ENCODE assay signal across 24 mouse cellular contexts in genomic region chr7:51736285-51736684, GRCm38 (mm10).
DNase-seq lines count a peak whose midpoint lies in the region; ATAC-seq and TF ChIP-seq lines count a peak whose summit lies in the region.
"Had no signal": no experiment of that assay in that cellular context is flagged by ENCODE, and none has a peak within 500 bp of the region (broad histone marks: within the 10 kb centered on the region; RNA-seq: fewer than 3 reads in every experiment).

No protein-coding gene starts in this region.

- peaks cover 5% of the 10 kb centered on the region for H3K27me3 ChIP-seq in kidney, embryonic 15.5 days
- no peaks in the 10 kb centered on the region for H3K27me3 ChIP-seq in hindbrain, postnatal 0 days (ENCODE audit: insufficient read depth, low read length)
- H3K27me3 ChIP-seq in midbrain, postnatal 0 days (ENCODE audit: insufficient read depth, low read length): no peaks in the 10 kb centered on the region
- H3K27me3 ChIP-seq in forebrain, embryonic 11.5 days (ENCODE audit: control insufficient read depth, insufficient read depth, low read length): no peaks in the 10 kb centered on the region
- H3K27me3 ChIP-seq: embryonic facial prominence, embryonic 15.5 days; heart, embryonic 12.5 days; stomach, embryonic 15.5 days had no signal

- H3K4me3 ChIP-seq in kidney, embryonic 15.5 days (replicated peaks): no peak overlapping the region
- no peak overlapping the region for H3K4me3 ChIP-seq in hindbrain, postnatal 0 days (ENCODE audit: low read length)
- H3K4me3 ChIP-seq in midbrain, postnatal 0 days (ENCODE audit: low read depth, low read length): no peak overlapping the region
- H3K4me3 ChIP-seq in forebrain, embryonic 11.5 days (ENCODE audit: low read depth, low read length): no peak overlapping the region
- H3K4me3 ChIP-seq: embryonic facial prominence, embryonic 15.5 days; gastrocnemius, adult 2 months; heart, embryonic 12.5 days; myocyte; stomach, embryonic 15.5 days had no signal

- no peak for TF ChIP-seq POLR2A in brain, embryonic 14.5 days (IDR thresholded peaks at IDR 0.05; ENCODE audit: borderline replicate concordance, extremely low read depth, insufficient read depth, insufficient read length, poor library complexity, severe bottlenecking)

- DNase-seq in kidney, postnatal 10 days: no peak
- DNase-seq in brain, embryonic 14.5 days (ENCODE audit: low read depth): peak; percentile 51
- DNase-seq in hindbrain, postnatal 0 days (ENCODE audit: low spot score): no peak
- DNase-seq in midbrain, postnatal 0 days (ENCODE audit: low spot score): no peak
- no peak for DNase-seq in thymus, postnatal 4 days
- DNase-seq in forebrain, embryonic 11.5 days (ENCODE audit: low spot score): no peak
- no peak for DNase-seq in heart, postnatal 14 days
- DNase-seq: adrenal gland, postnatal 14 days; cerebellum, adult 11-12 months; cerebellum, postnatal 14 days; gastrocnemius, adult 2 months; heart, adult 11 months; kidney, adult 8-10 months; layer of hippocampus, postnatal 36 days; liver; thymus, adult 2 months had no signal

- no peak overlapping the region for H3K27ac ChIP-seq in kidney, embryonic 15.5 days
- peak overlapping the region; percentile 32; the same call in 1 of the 2 replicates for H3K27ac ChIP-seq in hindbrain, postnatal 0 days
- H3K27ac ChIP-seq in midbrain, postnatal 0 days (ENCODE audit: low read depth, low read length): peak overlapping the region; percentile 58
- no peak overlapping the region for H3K27ac ChIP-seq in forebrain, embryonic 11.5 days (ENCODE audit: low read depth, low read length)
- H3K27ac ChIP-seq: embryonic facial prominence, embryonic 15.5 days; gastrocnemius, adult 2 months; stomach, embryonic 15.5 days had no signal

- no peaks in the 10 kb centered on the region for H3K4me1 ChIP-seq in kidney, embryonic 15.5 days
- H3K4me1 ChIP-seq in hindbrain, postnatal 0 days (ENCODE audit: insufficient read depth, low read length): no peaks in the 10 kb centered on the region
- no peaks in the 10 kb centered on the region for H3K4me1 ChIP-seq in midbrain, postnatal 0 days (ENCODE audit: insufficient read depth, low read length)
- no peaks in the 10 kb centered on the region for H3K4me1 ChIP-seq in forebrain, embryonic 11.5 days (replicated peaks; ENCODE audit: control insufficient read depth, insufficient read depth, low read length)
- H3K4me1 ChIP-seq: embryonic facial prominence, embryonic 15.5 days; heart, embryonic 12.5 days; stomach, embryonic 15.5 days had no signal

- H3K36me3 ChIP-seq in kidney, embryonic 15.5 days: no peaks in the 10 kb centered on the region
- no peaks in the 10 kb centered on the region for H3K36me3 ChIP-seq in hindbrain, postnatal 0 days (ENCODE audit: insufficient read depth, low read length)
- H3K36me3 ChIP-seq in midbrain, postnatal 0 days (ENCODE audit: insufficient read depth, low read length): no peaks in the 10 kb centered on the region
- H3K36me3 ChIP-seq in forebrain, embryonic 11.5 days (ENCODE audit: control insufficient read depth, insufficient read depth, low read length): no peaks in the 10 kb centered on the region
- H3K36me3 ChIP-seq: embryonic facial prominence, embryonic 15.5 days; G1E; heart, embryonic 12.5 days; stomach, embryonic 15.5 days had no signal

- ATAC-seq in kidney, embryonic 15.5 days (replicated peaks; ENCODE audit: low FRiP score): 0 out of 2 replicates have a peak, but pooled peaks have one; percentile 29
- ATAC-seq in hindbrain, postnatal 0 days: 0 out of 2 replicates have a peak, but pooled peaks have one; percentile 24
- ATAC-seq in midbrain, postnatal 0 days (ENCODE audit: low FRiP score): no peak
- ATAC-seq in forebrain, embryonic 11.5 days (replicated peaks; ENCODE audit: low FRiP score): no peak
- ATAC-seq: activated CD4-positive, CD25-positive, alpha-beta regulatory T cell, adult 4 months; lung, postnatal 0 days had no signal

- H3K9ac ChIP-seq in kidney, embryonic 15.5 days: no peak overlapping the region
- H3K9ac ChIP-seq in hindbrain, postnatal 0 days (replicated peaks; ENCODE audit: low read length): no peak overlapping the region
- no peak overlapping the region for H3K9ac ChIP-seq in midbrain, postnatal 0 days (replicated peaks; ENCODE audit: low read length, poor library complexity, severe bottlenecking)
- no peak overlapping the region for H3K9ac ChIP-seq in forebrain, embryonic 11.5 days (ENCODE audit: low read length)
- H3K9ac ChIP-seq: embryonic facial prominence, embryonic 15.5 days; heart, embryonic 12.5 days; stomach, embryonic 15.5 days had no signal

- no peak for TF ChIP-seq CTCF in brain, embryonic 14.5 days (IDR thresholded peaks at IDR 0.05; ENCODE audit: borderline replicate concordance, extremely low read depth, insufficient read depth, insufficient read length)
- TF ChIP-seq CTCF in hindbrain, postnatal 0 days (IDR thresholded peaks at IDR 0.05; ENCODE audit: low read depth): no peak
- no peak for TF ChIP-seq CTCF in midbrain, postnatal 0 days (IDR thresholded peaks at IDR 0.05)

- no peak overlapping the region for H3K4me2 ChIP-seq in kidney, embryonic 15.5 days
- H3K4me2 ChIP-seq in hindbrain, postnatal 0 days (ENCODE audit: low read depth, low read length): no peak overlapping the region
- no peak overlapping the region for H3K4me2 ChIP-seq in midbrain, postnatal 0 days (ENCODE audit: low read depth, low read length, poor library complexity, severe bottlenecking)
- H3K4me2 ChIP-seq in forebrain, embryonic 11.5 days (ENCODE audit: low read depth, low read length, severe bottlenecking): no peak overlapping the region
- H3K4me2 ChIP-seq: embryonic facial prominence, embryonic 15.5 days; heart, embryonic 12.5 days; stomach, embryonic 15.5 days had no signal

- 44% methylated on average over 2 of the region's 2 CpGs for WGBS in kidney, embryonic 15.5 days
- 48% methylated on average over 2 of the region's 2 CpGs for WGBS in hindbrain, postnatal 0 days
- WGBS in midbrain, postnatal 0 days: 27% methylated on average over 2 of the region's 2 CpGs
- WGBS in forebrain, embryonic 11.5 days: 66% methylated on average over 2 of the region's 2 CpGs

- no peaks in the 10 kb centered on the region for H3K9me3 ChIP-seq in kidney, embryonic 15.5 days (replicated peaks)
- no peaks in the 10 kb centered on the region for H3K9me3 ChIP-seq in hindbrain, postnatal 0 days (ENCODE audit: low read length)
- H3K9me3 ChIP-seq in midbrain, postnatal 0 days (ENCODE audit: low read length): no peaks in the 10 kb centered on the region
- H3K9me3 ChIP-seq in forebrain, embryonic 11.5 days (ENCODE audit: control insufficient read depth, low read length): no peaks in the 10 kb centered on the region
- H3K9me3 ChIP-seq: embryonic facial prominence, embryonic 15.5 days; G1E; heart, embryonic 12.5 days; stomach, embryonic 15.5 days had no signal

- intact Hi-C loops in heart, postnatal 14 days (cut with DNase I): no loop called here

Comparison
In these comparisons a context has a peak if more than half of its experiments do, and no peak if none do; other contexts are left out.
1. ATAC-seq: peak in kidney, embryonic 15.5 days (single experiment) and hindbrain, postnatal 0 days (single experiment); none in midbrain, postnatal 0 days (single experiment) and forebrain, embryonic 11.5 days (single experiment).
2. H3K27ac ChIP-seq: peak in hindbrain, postnatal 0 days (single experiment) and midbrain, postnatal 0 days (single experiment); none in kidney, embryonic 15.5 days (single experiment) and forebrain, embryonic 11.5 days (single experiment).